Mouse (Mus musculus) heart, embryonic 13.5 days (tissue): ENCODE data around the gene Zdhhc22. TPM values are rescaled to one million over a fixed set of nuclear protein-coding genes. Genes with fewer than 3 reads are reported as not detected.

Experiments used
- ATAC-seq: fragments of 200-750 bp; cut with Nextera tagmentation; 2 replicates; pipeline ENCODE4 v1.8.0; 2017; ENCODE audit warnings: moderate TSS enrichment; ENCODE audit not compliant: insufficient number of reproducible peaks, low FRiP score, low TSS enrichment; ENCODE audit errors: extremely low read depth
- H3K27ac ChIP-seq: fragments of 300-500 bp; sonication (generic); replicated peaks from 2 replicates; pipeline ENCODE4 v1.5.1; 2015; ENCODE audit warnings: moderate library complexity, mild to moderate bottlenecking, inconsistent platforms
- H3K27me3 ChIP-seq: fragments of 300-500 bp; sonication (generic); replicated peaks from 2 replicates; pipeline ENCODE4 v1.6.1; 2015; ENCODE audit warnings: mild to moderate bottlenecking, inconsistent platforms
- H3K36me3 ChIP-seq: fragments of 300-500 bp; sonication (generic); 2 replicates; pipeline ENCODE4 v1.6.1; 2015; ENCODE audit warnings: mild to moderate bottlenecking, inconsistent platforms
- H3K4me1 ChIP-seq: fragments of 300-500 bp; sonication (generic); 2 replicates; pipeline ENCODE4 v1.6.1; 2015; ENCODE audit warnings: inconsistent platforms
- H3K4me2 ChIP-seq: fragments of 300-500 bp; sonication (generic); 2 replicates; pipeline ENCODE4 v1.6.1; 2015; ENCODE audit warnings: inconsistent platforms, mild to moderate bottlenecking, moderate library complexity
- H3K4me3 ChIP-seq: fragments of 300-500 bp; sonication (generic); 2 replicates; pipeline ENCODE4 v1.5.1; 2015; ENCODE audit warnings: moderate library complexity, mild to moderate bottlenecking, inconsistent platforms
- H3K9ac ChIP-seq: fragments of 300-500 bp; sonication (generic); 2 replicates; pipeline ENCODE4 v1.6.1; 2015; ENCODE audit warnings: inconsistent platforms, mild to moderate bottlenecking, moderate library complexity
- H3K9me3 ChIP-seq: fragments of 300-500 bp; sonication (generic); 2 replicates; pipeline ENCODE4 v1.6.1; 2016; ENCODE audit warnings: inconsistent platforms
- WGBS: fragments of 180-500 bp; shearing (Covaris S2); methylation state at CpG from one replicate; pipeline ENCODE4 v1.1.7; 2015; ENCODE audit warnings: mixed read lengths; 5-methylcytosine and 5-hydroxymethylcytosine counted together
- polyA plus RNA-seq: library from polyadenylated mRNA; unstranded; fragments of >200 nt; fragmentation: Nextera tagmentation; extraction: Ambion mirVana; gene quantifications from 2 replicates; pipeline ENCODE4 v1.2.1, GENCODE M21; 2015

Zdhhc22 gene
- polyA plus RNA-seq, 1 experiment from 2014 or later = 0.04 TPM

DNA sequence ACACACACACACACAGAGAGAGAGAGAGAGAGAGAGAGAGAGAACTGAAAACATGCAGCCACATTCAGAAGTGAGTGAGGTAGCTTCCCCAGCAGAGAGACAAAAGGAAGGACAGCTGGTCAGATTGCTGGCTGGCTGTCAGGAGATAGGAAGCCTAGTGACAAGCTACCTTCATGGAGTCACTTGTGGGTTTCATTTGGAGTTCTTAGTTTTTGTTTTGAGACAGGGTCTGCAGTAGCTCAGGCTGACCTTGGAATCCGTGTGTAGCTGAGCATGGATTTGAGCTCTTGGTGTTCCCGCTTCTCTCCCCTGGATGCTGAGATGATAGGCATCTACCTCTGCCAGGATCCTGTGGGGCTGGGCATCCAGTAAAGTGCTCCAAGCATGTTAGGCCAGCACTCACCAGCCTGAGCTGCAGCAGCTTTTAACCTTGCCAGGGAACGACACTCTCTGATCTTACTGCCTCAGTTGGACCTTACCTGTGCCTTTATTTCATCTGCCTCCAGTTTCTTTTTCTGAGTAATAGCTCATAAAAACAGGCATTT is 29.4 kb downstream of the Zdhhc22 start:
- no peak overlapping the region for H3K9ac ChIP-seq
- no peaks in the 10 kb centered on the region for H3K27me3 ChIP-seq
- H3K36me3 ChIP-seq = peaks cover 94% of the 10 kb centered on the region
- ATAC-seq = no peak
- H3K4me2 ChIP-seq = no peak overlapping the region
- 95% methylated on average over 3 of the region's 3 CpGs for WGBS
- H3K9me3 ChIP-seq = no peaks in the 10 kb centered on the region
- no peak overlapping the region for H3K4me3 ChIP-seq
- H3K4me1 ChIP-seq = peaks cover 8% of the 10 kb centered on the region
- H3K27ac ChIP-seq = no peak overlapping the region

DNA sequence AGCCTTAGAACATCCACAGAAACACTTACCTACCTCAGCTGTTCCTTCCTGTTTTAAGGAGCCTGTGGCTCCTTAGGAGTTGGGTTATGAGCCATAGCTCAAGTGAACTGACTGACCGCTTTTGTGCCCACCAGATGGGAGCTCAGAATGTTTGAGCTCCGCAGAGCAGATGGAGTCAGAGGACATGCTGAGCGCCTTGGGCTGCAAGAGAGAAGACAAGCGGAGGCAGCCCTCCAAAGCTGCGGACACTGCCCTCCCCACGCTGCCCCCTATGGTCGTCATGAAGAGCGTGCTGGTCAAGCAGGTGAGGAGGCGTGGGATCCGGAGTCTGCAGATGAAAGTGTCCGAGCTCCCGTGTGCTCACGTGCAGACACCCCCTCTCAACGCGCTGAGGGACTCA is 30.1 kb downstream of the Zdhhc22 start:
- WGBS = 85% methylated on average over 15 of the region's 15 CpGs
- no peak for ATAC-seq

GRCm38 (mm10) chr12:86959661-86960060 is 30.6 kb downstream of the Zdhhc22 start:
- no peaks in the 10 kb centered on the region for H3K9me3 ChIP-seq
- H3K27ac ChIP-seq = no peak overlapping the region
- H3K4me2 ChIP-seq = no peak overlapping the region
- H3K9ac ChIP-seq = no peak overlapping the region
- 91% methylated on average over 5 of the region's 5 CpGs for WGBS
- peaks cover 95% of the 10 kb centered on the region for H3K36me3 ChIP-seq
- ATAC-seq = no peak
- H3K4me1 ChIP-seq = peaks cover 14% of the 10 kb centered on the region
- no peak overlapping the region for H3K4me3 ChIP-seq
- H3K27me3 ChIP-seq = no peaks in the 10 kb centered on the region

More for the DNA sequence above, 30.1 kb downstream of the Zdhhc22 start:
- H3K36me3 ChIP-seq = peaks cover 94% of the 10 kb centered on the region
- H3K9ac ChIP-seq = no peak overlapping the region
- no peak overlapping the region for H3K4me3 ChIP-seq
- peaks cover 14% of the 10 kb centered on the region for H3K4me1 ChIP-seq
- no peaks in the 10 kb centered on the region for H3K27me3 ChIP-seq
- H3K4me2 ChIP-seq = no peak overlapping the region
- H3K9me3 ChIP-seq = no peaks in the 10 kb centered on the region
- no peak overlapping the region for H3K27ac ChIP-seq

GRCm38 (mm10) chr12:86958558-86958957 is 31.7 kb downstream of the Zdhhc22 start:
- Histone ChIP-seq H3K36me3 (peaks cover 95% of the 10 kb centered on the region), H3K27ac (no peak overlapping the region), H3K4me2 (no peak overlapping the region), H3K27me3 (no peaks in the 10 kb centered on the region), H3K4me1 (peaks cover 14% of the 10 kb centered on the region), H3K4me3 (no peak overlapping the region), H3K9me3 (no peaks in the 10 kb centered on the region), H3K9ac (no peak overlapping the region)
- 77% methylated on average over 5 of the region's 5 CpGs for WGBS
- no peak for ATAC-seq

- Histone ChIP-seq H3K9ac (peak overlapping the region; percentile 69), H3K4me1 (peaks cover 14% of the 10 kb centered on the region), H3K27ac (peak overlapping the region; percentile 80), H3K4me2 (no peak overlapping the region), H3K27me3 (no peaks in the 10 kb centered on the region), H3K4me3 (no peak overlapping the region), H3K9me3 (no peaks in the 10 kb centered on the region), H3K36me3 (peaks cover 82% of the 10 kb centered on the region)
- 57% methylated on average over 2 of the region's 2 CpGs for WGBS
- ATAC-seq = no peak
Observed at GRCm38 (mm10) chr12:86955894-86956293, 34.3 kb downstream of the Zdhhc22 start.

DNA sequence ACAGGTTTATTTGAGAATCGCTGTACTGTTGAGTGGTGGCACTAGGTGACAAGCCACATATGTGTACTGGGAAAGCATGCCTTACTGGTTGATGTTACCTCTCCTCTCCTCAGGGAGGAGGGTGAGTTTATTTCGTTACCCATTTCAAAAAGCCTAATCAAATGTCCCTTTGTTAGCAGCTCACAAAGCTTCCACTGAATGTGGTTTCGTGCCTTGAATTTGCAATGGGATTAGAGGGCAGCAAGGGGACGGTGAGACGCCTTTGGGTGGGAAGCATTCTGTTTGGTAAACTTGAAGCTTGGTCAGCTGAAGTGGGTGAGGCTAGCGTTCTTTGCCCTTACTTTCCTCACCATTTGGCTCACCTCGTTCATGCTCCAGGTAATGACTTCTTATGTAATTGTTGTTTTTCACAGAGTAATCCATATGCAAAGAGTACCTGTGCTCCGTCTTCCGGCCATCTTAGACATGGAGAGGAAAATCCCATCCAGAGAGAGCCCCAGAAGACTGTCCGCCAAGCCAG is 37.8 kb downstream of the Zdhhc22 start:
- Histone ChIP-seq H3K27ac (no peak overlapping the region), H3K9me3 (no peaks in the 10 kb centered on the region), H3K27me3 (no peaks in the 10 kb centered on the region), H3K4me3 (no peak overlapping the region), H3K4me1 (peaks cover 44% of the 10 kb centered on the region), H3K36me3 (peaks cover 48% of the 10 kb centered on the region), H3K4me2 (no peak overlapping the region), H3K9ac (no peak overlapping the region)
- WGBS = 89% methylated on average over 10 of the region's 10 CpGs
- ATAC-seq = no peak

- H3K36me3 ChIP-seq = peaks cover 36% of the 10 kb centered on the region
- no peak overlapping the region for H3K4me2 ChIP-seq
- H3K9ac ChIP-seq = no peak overlapping the region
- 91% methylated on average over 3 of the region's 3 CpGs for WGBS
- no peak overlapping the region for H3K4me3 ChIP-seq
- H3K27me3 ChIP-seq = no peaks in the 10 kb centered on the region
- peaks cover 41% of the 10 kb centered on the region for H3K4me1 ChIP-seq
- no peak overlapping the region for H3K27ac ChIP-seq
- H3K9me3 ChIP-seq = no peaks in the 10 kb centered on the region
- no peak for ATAC-seq
Observed at GRCm38 (mm10) chr12:86950961-86951360, 39.3 kb downstream of the Zdhhc22 start.

GRCm38 (mm10) chr12:86950161-86950960 is 39.9 kb downstream of the Zdhhc22 start:
- WGBS = 73% methylated on average over 16 of the region's 16 CpGs
- 0 out of 2 replicates have a peak overlapping the region, but pooled peaks have one; percentile 24 for H3K27ac ChIP-seq

DNA sequence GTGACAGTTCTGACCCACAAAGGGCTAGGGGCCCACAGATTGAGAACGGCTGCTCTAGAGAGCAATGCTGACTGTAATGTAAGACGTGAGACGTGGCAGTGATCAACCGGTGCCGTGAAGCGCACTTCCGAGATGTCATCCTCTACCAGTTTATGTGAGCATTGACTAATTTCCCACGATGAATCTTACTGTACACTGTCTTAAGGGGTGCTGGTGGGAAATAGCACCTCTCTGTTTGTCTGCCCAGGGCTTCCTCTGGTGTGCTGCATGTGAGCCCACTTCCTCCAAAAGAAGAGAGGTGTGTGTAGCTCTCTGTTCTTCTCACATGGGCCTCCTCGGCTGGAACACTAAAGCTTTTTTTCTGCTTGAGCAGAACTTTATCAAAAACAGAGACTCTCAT is 40.7 kb downstream of the Zdhhc22 start:
- H3K4me2 ChIP-seq = peak overlapping the region; percentile 93
- peak overlapping the region; percentile 100 for H3K27ac ChIP-seq
- H3K9me3 ChIP-seq = no peaks in the 10 kb centered on the region
- no peak for ATAC-seq
- H3K4me3 ChIP-seq = no peak overlapping the region
- WGBS = 76% methylated on average over 9 of the region's 9 CpGs
- H3K9ac ChIP-seq = peak overlapping the region; percentile 65
- H3K4me1 ChIP-seq = peaks cover 36% of the 10 kb centered on the region
- no peaks in the 10 kb centered on the region for H3K27me3 ChIP-seq
- peaks cover 23% of the 10 kb centered on the region for H3K36me3 ChIP-seq

More at GRCm38 (mm10) chr12:86950161-86950960, 39.9 kb downstream of the Zdhhc22 start:
- no peaks in the 10 kb centered on the region for H3K27me3 ChIP-seq
- H3K4me2 ChIP-seq = peak overlapping the region; percentile 32; the same call in 1 of the 2 replicates
- no peak for ATAC-seq
- no peaks in the 10 kb centered on the region for H3K9me3 ChIP-seq
- peaks cover 30% of the 10 kb centered on the region for H3K36me3 ChIP-seq
- H3K4me1 ChIP-seq = peaks cover 37% of the 10 kb centered on the region
- no peak overlapping the region for H3K4me3 ChIP-seq
- peak overlapping the region; percentile 60 for H3K9ac ChIP-seq

DNA sequence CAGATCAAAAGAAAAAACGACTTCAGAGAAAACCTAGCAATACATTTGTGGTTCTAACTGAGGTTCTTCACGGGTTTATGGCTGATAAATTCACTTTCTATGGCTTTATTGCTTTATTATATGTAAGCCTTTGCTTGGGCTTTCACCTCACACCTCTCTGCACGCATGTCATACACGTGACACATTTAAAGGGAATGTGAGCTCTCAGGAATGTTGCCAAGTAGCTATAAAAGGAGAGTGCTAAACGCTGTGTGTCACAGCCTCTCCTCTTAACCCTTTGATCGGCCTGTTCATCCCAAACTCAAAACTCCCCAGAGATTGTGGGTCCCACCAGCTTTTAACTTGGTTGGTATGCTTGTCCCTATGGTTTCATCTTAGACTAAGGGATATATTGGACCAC is 41.6 kb downstream of the Zdhhc22 start:
- 35% methylated on average over 6 of the region's 6 CpGs for WGBS
- Histone ChIP-seq H3K9me3 (no peaks in the 10 kb centered on the region), H3K27ac (peak overlapping the region; percentile 100), H3K4me2 (peak overlapping the region; percentile 93), H3K4me3 (peak overlapping the region; percentile 75), H3K4me1 (peaks cover 36% of the 10 kb centered on the region), H3K27me3 (no peaks in the 10 kb centered on the region), H3K36me3 (peaks cover 15% of the 10 kb centered on the region), H3K9ac (peak overlapping the region; percentile 92)
- no peak for ATAC-seq

DNA sequence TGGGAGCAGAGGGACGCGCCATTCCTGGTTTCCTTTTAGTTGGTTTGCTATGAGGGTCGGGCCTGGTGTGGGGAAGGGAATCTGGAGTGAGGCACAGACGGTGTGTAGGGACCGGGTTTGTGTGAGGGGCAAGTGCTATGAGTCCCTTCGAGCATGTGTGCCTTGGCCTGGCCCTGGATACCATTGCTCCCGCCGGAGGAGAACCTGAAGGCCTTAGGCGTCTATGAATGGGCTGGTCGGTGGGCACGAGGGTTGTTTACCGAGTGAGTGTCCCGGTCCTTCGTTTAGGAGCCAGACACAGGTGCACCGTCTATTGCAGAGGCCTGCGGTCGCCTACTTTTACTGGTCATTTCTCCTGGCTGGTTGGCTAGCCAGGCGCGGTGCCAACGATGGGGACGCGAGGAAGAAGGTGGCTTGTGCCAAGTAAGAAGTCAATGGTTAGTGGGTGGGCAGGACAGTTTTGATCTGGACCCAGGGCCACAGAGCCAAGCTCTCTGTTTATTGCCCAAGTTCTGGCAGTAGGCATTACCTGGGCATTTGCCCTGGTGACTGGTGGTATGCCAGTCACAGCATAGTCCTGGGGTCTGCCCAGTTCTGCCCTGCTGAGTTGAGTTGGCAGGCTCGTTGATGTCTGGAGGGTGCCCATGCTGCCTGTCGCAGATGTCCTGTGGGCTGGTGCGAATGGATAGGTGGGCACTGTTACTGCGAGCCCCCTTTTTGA is 42.4 kb downstream of the Zdhhc22 start:
- peak overlapping the region; percentile 75 for H3K4me3 ChIP-seq

More for the DNA sequence above, 42.4 kb downstream of the Zdhhc22 start:
- peak overlapping the region; percentile 93 for H3K4me2 ChIP-seq
- H3K27me3 ChIP-seq = no peaks in the 10 kb centered on the region
- no peaks in the 10 kb centered on the region for H3K9me3 ChIP-seq
- no peak for ATAC-seq
- peaks cover 36% of the 10 kb centered on the region for H3K4me1 ChIP-seq
- H3K36me3 ChIP-seq = peaks cover 7% of the 10 kb centered on the region
- peak overlapping the region; percentile 100 for H3K27ac ChIP-seq
- WGBS = 19% methylated on average over 26 of the region's 26 CpGs
- H3K9ac ChIP-seq = peak overlapping the region; percentile 92
